Mouse (Mus musculus) bone marrow, adult 2 months (tissue): ENCODE measurements around the gene Hsd11b2.

ENCODE experiments used
- CTCF ChIP-seq: fragments of 200-500 bp; IDR thresholded peaks from 2 replicates; pipeline ENCODE4 v1.5.1; 2011; ENCODE audit warnings: low read length, control low read depth; ENCODE audit not compliant: control insufficient read depth, insufficient read depth
- POLR2A ChIP-seq: fragments of 200-500 bp; IDR thresholded peaks from 2 replicates; pipeline ENCODE4 v1.6.1; 2011; ENCODE audit warnings: low read depth, mild to moderate bottlenecking, control low read depth, low read length, borderline replicate concordance; ENCODE audit not compliant: control insufficient read depth

DNA sequence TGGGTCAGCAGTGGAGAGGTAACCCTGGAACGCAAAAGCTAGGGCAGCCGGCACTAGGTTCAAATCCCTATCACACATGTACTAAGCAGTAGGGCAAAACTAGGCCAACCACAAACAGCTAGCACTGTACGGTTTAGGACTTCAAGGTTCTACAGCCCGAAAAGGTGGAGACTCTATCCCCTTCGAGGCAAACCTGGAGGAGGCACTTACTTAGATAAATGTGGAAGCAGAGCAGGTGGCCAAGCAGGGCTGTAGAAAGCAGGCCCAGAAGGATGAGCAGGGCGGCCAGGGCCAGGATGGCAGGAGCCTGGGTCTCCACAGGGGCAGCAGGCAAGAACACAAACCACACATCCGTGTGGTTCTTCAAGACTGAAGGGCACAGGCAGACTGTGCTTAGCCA lies 42.4 kb upstream of the Hsd11b2 start:
- TF ChIP-seq POLR2A: no peak
- TF ChIP-seq CTCF: no peak
